Mouse (Mus musculus) neural tube, embryonic 12.5 days (tissue): ENCODE results near the gene Klhdc10. TPM values are rescaled to one million over a fixed set of nuclear protein-coding genes. Genes with fewer than 3 reads are reported as not detected.

Experiments
- ATAC-seq: fragments of 200-750 bp; cut with Nextera tagmentation; 2 replicates; pipeline ENCODE4 v1.8.0; 2017; ENCODE audit warnings: low read depth, mild to moderate bottlenecking, moderate TSS enrichment, moderate library complexity; ENCODE audit not compliant: low FRiP score
- H3K27ac ChIP-seq: fragments of 300-500 bp; sonication (generic); 2 replicates; pipeline ENCODE4 v1.5.1; 2016
- H3K27me3 ChIP-seq: fragments of 300-500 bp; sonication (generic); replicated peaks from 2 replicates; pipeline ENCODE4 v1.6.1; 2016; ENCODE audit warnings: mild to moderate bottlenecking
- H3K36me3 ChIP-seq: fragments of 300-500 bp; sonication (generic); 2 replicates; pipeline ENCODE4 v1.6.1; 2016; ENCODE audit warnings: mild to moderate bottlenecking
- H3K4me1 ChIP-seq: fragments of 300-500 bp; sonication (generic); 2 replicates; pipeline ENCODE4 v1.6.1; 2016
- H3K4me2 ChIP-seq: fragments of 300-500 bp; sonication (generic); replicated peaks from 2 replicates; pipeline ENCODE4 v1.6.1; 2016; ENCODE audit warnings: mild to moderate bottlenecking
- H3K4me3 ChIP-seq: fragments of 300-500 bp; sonication (generic); 2 replicates; pipeline ENCODE4 v1.5.1; 2016
- H3K9ac ChIP-seq: fragments of 300-500 bp; sonication (generic); 2 replicates; pipeline ENCODE4 v1.6.1; 2016; ENCODE audit warnings: mild to moderate bottlenecking
- H3K9me3 ChIP-seq: fragments of 300-500 bp; sonication (generic); 2 replicates; pipeline ENCODE4 v1.6.1; 2016; ENCODE audit warnings: mild to moderate bottlenecking
- WGBS: fragments of 180-500 bp; shearing (Covaris S2); methylation state at CpG from one replicate; pipeline ENCODE4 v1.1.7; 2016; 5-methylcytosine and 5-hydroxymethylcytosine counted together
- polyA plus RNA-seq: library from polyadenylated mRNA; unstranded; fragments of >200 nt; fragmentation: Nextera tagmentation; extraction: Ambion mirVana; gene quantifications from 2 replicates; pipeline ENCODE4 v1.2.1, GENCODE M21; 2016

Gene Klhdc10
- polyA plus RNA-seq, 1 experiment from 2014 or later = 42.8 TPM

DNA sequence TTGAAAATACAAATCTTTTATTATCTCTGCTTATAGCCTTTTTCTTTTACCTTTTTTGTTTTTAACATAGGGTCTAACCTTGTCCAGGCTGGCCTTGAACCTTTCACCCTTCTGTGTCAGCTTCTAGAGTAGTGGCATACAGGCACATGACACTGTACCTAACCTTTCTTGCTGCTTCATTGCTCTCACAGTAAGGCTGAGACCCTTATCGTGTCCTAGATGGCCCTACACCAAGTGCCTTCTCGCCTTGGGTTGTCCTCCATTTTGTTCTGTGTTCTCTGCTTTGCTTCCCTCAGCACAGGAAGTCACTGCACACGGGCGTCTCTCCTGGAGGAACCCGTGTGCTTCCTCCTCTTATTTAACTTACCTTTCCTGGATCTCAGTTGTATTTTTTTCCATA, 3.0 kb downstream of the Klhdc10 start:
- H3K9me3 ChIP-seq = no peaks in the 10 kb centered on the region
- H3K27me3 ChIP-seq = no peaks in the 10 kb centered on the region
- no peak overlapping the region for H3K4me3 ChIP-seq
- H3K4me1 ChIP-seq = peaks cover 4% of the 10 kb centered on the region; the same call in 1 of the 2 replicates
- H3K9ac ChIP-seq = no peak overlapping the region
- H3K36me3 ChIP-seq = no peaks in the 10 kb centered on the region
- 82% methylated on average over 5 of the region's 5 CpGs for WGBS
- H3K4me2 ChIP-seq = 0 out of 2 replicates have a peak overlapping the region, but pooled peaks have one; percentile 33
- no peak overlapping the region for H3K27ac ChIP-seq
- no peak for ATAC-seq

- H3K4me1 ChIP-seq = peaks cover 4% of the 10 kb centered on the region; the same call in 1 of the 2 replicates
- H3K27ac ChIP-seq = no peak overlapping the region
- no peak for ATAC-seq
- no peak overlapping the region for H3K9ac ChIP-seq
- WGBS = 93% methylated on average over 4 of the region's 4 CpGs
- no peaks in the 10 kb centered on the region for H3K9me3 ChIP-seq
- H3K36me3 ChIP-seq = no peaks in the 10 kb centered on the region
- H3K4me2 ChIP-seq = no peak overlapping the region
- no peak overlapping the region for H3K4me3 ChIP-seq
- no peaks in the 10 kb centered on the region for H3K27me3 ChIP-seq
Observed at GRCm38 (mm10) chr6:30408276-30408675, 6.6 kb downstream of the Klhdc10 start.

DNA sequence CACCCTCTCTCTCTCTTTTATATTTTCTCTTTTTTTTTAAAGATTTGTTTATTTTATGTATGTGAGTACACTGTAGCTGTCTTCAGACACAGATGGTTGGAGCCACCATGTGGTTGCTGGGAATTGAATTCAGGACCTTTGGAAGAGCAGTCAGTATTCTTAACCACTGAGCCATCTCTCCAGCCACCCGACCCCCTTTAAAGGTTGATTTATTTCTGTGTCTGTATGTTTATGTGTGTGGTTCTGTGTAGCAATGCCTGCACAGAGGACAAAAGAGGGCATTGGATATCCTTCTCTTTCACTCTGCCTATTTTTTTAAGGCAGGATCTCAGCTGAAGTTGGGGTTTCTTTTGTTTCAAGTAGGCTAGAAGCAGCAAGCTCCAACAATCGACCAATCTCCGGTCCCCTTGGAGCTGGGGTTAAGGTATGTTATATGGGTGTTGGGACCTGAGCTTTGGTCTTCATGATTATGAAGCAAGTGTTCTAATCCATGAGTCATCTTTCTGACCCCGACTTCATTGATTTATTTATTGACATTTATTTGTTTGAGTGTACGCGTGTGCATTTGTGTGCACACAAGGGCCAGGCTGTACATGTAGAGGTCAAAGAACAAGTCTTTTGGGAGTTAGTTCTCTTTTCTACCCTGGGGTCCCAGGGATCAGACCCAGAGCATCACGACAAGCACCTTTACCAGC, 7.9 kb downstream of the Klhdc10 start:
- WGBS = 86% methylated on average over 7 of the region's 7 CpGs
- no peak overlapping the region for H3K4me2 ChIP-seq
- no peaks in the 10 kb centered on the region for H3K27me3 ChIP-seq
- H3K36me3 ChIP-seq = no peaks in the 10 kb centered on the region
- no peaks in the 10 kb centered on the region for H3K4me1 ChIP-seq
- H3K4me3 ChIP-seq = no peak overlapping the region
- no peak for ATAC-seq
- H3K9me3 ChIP-seq = no peaks in the 10 kb centered on the region
- H3K27ac ChIP-seq = no peak overlapping the region
- H3K9ac ChIP-seq = no peak overlapping the region

DNA sequence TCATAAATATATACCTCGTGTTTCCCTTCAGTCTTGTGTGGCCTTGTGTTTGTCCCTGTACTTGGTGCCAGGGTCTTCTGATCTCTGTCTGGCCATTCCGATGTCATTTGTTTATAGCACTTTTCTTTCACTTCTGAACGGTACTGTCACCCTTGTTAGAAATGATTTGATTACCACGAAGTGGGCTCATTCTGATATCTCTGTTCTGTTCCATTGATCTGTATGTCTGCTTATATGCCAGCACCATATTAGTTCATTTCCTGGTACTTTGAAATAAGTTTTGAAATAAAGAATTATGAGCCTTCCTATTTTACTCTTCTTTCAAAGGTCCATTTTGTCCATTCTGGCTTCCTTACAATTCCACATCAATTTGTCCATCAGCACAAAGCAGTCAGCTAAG, 9.6 kb downstream of the Klhdc10 start:
- WGBS = 83% methylated on average over 4 of the region's 4 CpGs
- no peak for ATAC-seq
- no peak overlapping the region for H3K4me2 ChIP-seq
- no peaks in the 10 kb centered on the region for H3K27me3 ChIP-seq
- no peaks in the 10 kb centered on the region for H3K4me1 ChIP-seq
- no peak overlapping the region for H3K9ac ChIP-seq
- H3K36me3 ChIP-seq = no peaks in the 10 kb centered on the region
- no peaks in the 10 kb centered on the region for H3K9me3 ChIP-seq
- no peak overlapping the region for H3K4me3 ChIP-seq
- H3K27ac ChIP-seq = no peak overlapping the region

- 98% methylated on average over 2 of the region's 2 CpGs for WGBS
- Histone ChIP-seq H3K9me3 (no peaks in the 10 kb centered on the region), H3K36me3 (peaks cover 3% of the 10 kb centered on the region), H3K4me3 (no peak overlapping the region), H3K9ac (no peak overlapping the region), H3K27me3 (no peaks in the 10 kb centered on the region), H3K27ac (no peak overlapping the region), H3K4me2 (no peak overlapping the region), H3K4me1 (no peaks in the 10 kb centered on the region)
- ATAC-seq = no peak
Observed at GRCm38 (mm10) chr6:30416126-30416525, 14.5 kb downstream of the Klhdc10 start.

- no peak overlapping the region for H3K9ac ChIP-seq
- no peak overlapping the region for H3K4me2 ChIP-seq
- H3K4me1 ChIP-seq = no peaks in the 10 kb centered on the region
- 87% methylated on average over 7 of the region's 7 CpGs for WGBS
- no peak overlapping the region for H3K4me3 ChIP-seq
- no peaks in the 10 kb centered on the region for H3K9me3 ChIP-seq
- H3K27me3 ChIP-seq = no peaks in the 10 kb centered on the region
- peaks cover 9% of the 10 kb centered on the region for H3K36me3 ChIP-seq
- no peak for ATAC-seq
- no peak overlapping the region for H3K27ac ChIP-seq
Observed at GRCm38 (mm10) chr6:30416801-30417200, 15.1 kb downstream of the Klhdc10 start.

GRCm38 (mm10) chr6:30432461-30433192, 31.0 kb downstream of the Klhdc10 start:
- H3K36me3 ChIP-seq = no peaks in the 10 kb centered on the region
- WGBS = 73% methylated on average over 3 of the region's 3 CpGs
- H3K27me3 ChIP-seq = no peaks in the 10 kb centered on the region
- no peak overlapping the region for H3K27ac ChIP-seq
- no peak overlapping the region for H3K9ac ChIP-seq
- H3K4me1 ChIP-seq = no peaks in the 10 kb centered on the region
- H3K4me2 ChIP-seq = no peak overlapping the region
- ATAC-seq = no peak
- no peak overlapping the region for H3K4me3 ChIP-seq
- H3K9me3 ChIP-seq = no peaks in the 10 kb centered on the region

GRCm38 (mm10) chr6:30436476-30436875, 34.8 kb downstream of the Klhdc10 start:
- WGBS = 98% methylated on average over 3 of the region's 3 CpGs
- Histone ChIP-seq H3K9ac (no peak overlapping the region), H3K4me2 (no peak overlapping the region), H3K36me3 (peaks cover 16% of the 10 kb centered on the region; the same call in 1 of the 2 replicates), H3K4me1 (no peaks in the 10 kb centered on the region), H3K27me3 (no peaks in the 10 kb centered on the region), H3K27ac (no peak overlapping the region), H3K4me3 (no peak overlapping the region), H3K9me3 (no peaks in the 10 kb centered on the region)
- no peak for ATAC-seq

DNA sequence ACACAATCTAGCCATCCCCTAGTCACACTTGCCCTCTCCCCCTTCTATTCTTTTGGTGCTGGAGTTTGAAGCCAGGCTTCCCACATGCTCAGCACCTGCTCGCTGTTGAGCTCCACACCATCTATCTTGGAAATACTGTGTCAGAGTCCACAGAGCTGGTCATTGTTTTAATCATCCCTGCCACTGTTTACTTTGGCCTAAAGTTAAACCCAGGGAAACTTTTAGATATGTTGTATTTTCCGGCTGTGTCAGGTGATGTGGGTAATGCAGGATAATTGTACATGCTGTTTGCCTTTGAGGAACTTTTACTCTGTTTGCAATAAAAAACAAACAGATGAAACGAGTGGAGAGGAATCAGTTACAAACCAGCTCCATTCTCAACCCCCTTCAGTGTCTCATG, 35.4 kb downstream of the Klhdc10 start:
- peaks cover 22% of the 10 kb centered on the region for H3K36me3 ChIP-seq
- H3K27ac ChIP-seq = no peak overlapping the region
- H3K4me3 ChIP-seq = no peak overlapping the region
- H3K9me3 ChIP-seq = no peaks in the 10 kb centered on the region
- H3K9ac ChIP-seq = no peak overlapping the region
- no peak for ATAC-seq
- 79% methylated on average over 3 of the region's 3 CpGs for WGBS
- no peak overlapping the region for H3K4me2 ChIP-seq
- no peaks in the 10 kb centered on the region for H3K27me3 ChIP-seq
- no peaks in the 10 kb centered on the region for H3K4me1 ChIP-seq

- Histone ChIP-seq H3K36me3 (peaks cover 36% of the 10 kb centered on the region), H3K27me3 (no peaks in the 10 kb centered on the region), H3K4me2 (no peak overlapping the region), H3K27ac (no peak overlapping the region), H3K9me3 (no peaks in the 10 kb centered on the region), H3K4me1 (no peaks in the 10 kb centered on the region), H3K9ac (no peak overlapping the region), H3K4me3 (no peak overlapping the region)
- no peak for ATAC-seq
- WGBS = 98% methylated on average over 10 of the region's 10 CpGs
Observed at GRCm38 (mm10) chr6:30439576-30439975, 37.9 kb downstream of the Klhdc10 start.

DNA sequence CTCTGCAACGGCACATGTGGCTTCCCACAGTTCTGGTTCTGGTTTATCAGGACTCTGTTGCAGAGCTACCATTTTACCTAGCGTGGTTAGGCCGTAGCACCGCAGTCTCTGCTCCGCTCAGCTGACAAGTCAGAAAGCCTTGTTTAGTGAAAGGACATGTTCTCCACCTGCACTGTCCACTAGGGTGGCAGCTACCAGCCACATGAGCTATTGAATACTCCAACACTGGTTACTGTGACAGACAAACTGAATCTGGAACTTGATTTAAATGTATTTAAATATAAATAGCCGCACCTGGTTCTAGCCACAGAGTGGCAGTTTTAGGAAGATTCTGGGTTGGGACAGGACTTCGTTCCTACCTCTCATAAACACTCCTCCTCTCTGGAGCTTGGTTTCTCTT, 55.3 kb downstream of the Klhdc10 start:
- Histone ChIP-seq H3K27ac (no peak overlapping the region), H3K4me2 (no peak overlapping the region), H3K4me1 (peaks cover 25% of the 10 kb centered on the region), H3K9me3 (0 out of 2 replicates have a peak, but pooled peaks cover 2% of the 10 kb centered on the region), H3K9ac (no peak overlapping the region), H3K4me3 (no peak overlapping the region), H3K36me3 (peaks cover 24% of the 10 kb centered on the region), H3K27me3 (no peaks in the 10 kb centered on the region)
- ATAC-seq = no peak
- WGBS = 95% methylated on average over 7 of the region's 7 CpGs

GRCm38 (mm10) chr6:30458626-30459025, 57.0 kb downstream of the Klhdc10 start:
- Histone ChIP-seq H3K4me1 (peaks cover 30% of the 10 kb centered on the region), H3K9me3 (0 out of 2 replicates have a peak, but pooled peaks cover 2% of the 10 kb centered on the region), H3K27me3 (no peaks in the 10 kb centered on the region), H3K27ac (no peak overlapping the region), H3K4me3 (no peak overlapping the region), H3K4me2 (no peak overlapping the region), H3K36me3 (peaks cover 14% of the 10 kb centered on the region), H3K9ac (no peak overlapping the region)
- 89% methylated on average over 5 of the region's 5 CpGs for WGBS
- no peak for ATAC-seq
